Mouse (Mus musculus) G1E (cell line): ENCODE data around the gene Poc5.

Source experiments
- CTCF ChIP-seq: IDR thresholded peaks from 2 replicates; pipeline ENCODE4 v1.5.1; 2012; ENCODE audit warnings: low read depth, low read length, inconsistent platforms, mixed read lengths
- GATA1 ChIP-seq: IDR thresholded peaks from 2 replicates; pipeline ENCODE4 v1.6.1; 2012; ENCODE audit warnings: borderline replicate concordance, low read length, inconsistent platforms, mixed read lengths
- TAL1 ChIP-seq: conservative IDR thresholded peaks from 2 replicates; pipeline ENCODE4 v1.6.1; 2012; ENCODE audit warnings: low read depth, low read length, inconsistent platforms, mixed read lengths

DNA sequence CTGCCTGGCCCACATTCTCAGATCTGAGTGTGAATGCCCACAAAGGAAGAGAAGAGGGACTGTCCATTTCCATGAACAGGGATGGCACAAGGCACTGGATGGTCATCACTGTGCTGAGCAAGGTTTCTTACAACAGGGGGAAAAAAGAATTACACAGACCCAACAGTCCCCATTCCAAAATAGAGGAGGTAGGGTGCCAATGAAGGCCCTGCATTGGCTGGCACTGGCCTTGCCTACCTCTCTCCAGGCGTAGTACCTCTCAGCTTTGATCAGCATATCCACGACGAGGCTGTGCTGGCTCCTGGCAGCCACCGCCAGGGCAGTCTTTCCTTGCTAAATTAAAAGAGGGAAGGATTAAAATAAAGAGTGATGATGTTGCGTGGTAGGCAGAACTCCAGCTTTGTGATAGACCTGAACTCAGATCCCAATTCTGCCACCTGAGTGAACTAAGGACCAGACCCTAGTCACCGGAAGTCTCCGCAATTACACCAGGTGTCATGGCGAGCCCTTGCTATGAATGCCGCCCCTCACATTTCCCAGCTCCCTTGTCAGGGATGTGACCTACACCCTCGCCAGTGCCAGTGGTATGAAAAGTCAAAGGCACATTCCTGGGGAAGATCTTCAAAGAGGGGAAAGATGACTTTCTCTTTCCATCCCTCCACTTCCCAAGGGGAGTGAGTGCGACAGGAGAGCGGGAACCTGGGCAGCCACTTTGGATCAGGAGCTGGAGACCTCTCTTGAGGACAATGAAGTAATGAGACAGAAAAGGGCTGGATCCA is 36.6 kb downstream of the Poc5 start:
- no peak for TF ChIP-seq CTCF
- no peak for TF ChIP-seq TAL1
- no peak for TF ChIP-seq GATA1
